Mouse (Mus musculus): ENCODE data around the gene Stradb. TPM values are rescaled to one million over a fixed set of nuclear protein-coding genes. Genes with fewer than 3 reads are reported as not detected.

Stradb gene
- polyA plus RNA-seq, 1 experiment from 2014 or later, result 22.3 TPM

DNA sequence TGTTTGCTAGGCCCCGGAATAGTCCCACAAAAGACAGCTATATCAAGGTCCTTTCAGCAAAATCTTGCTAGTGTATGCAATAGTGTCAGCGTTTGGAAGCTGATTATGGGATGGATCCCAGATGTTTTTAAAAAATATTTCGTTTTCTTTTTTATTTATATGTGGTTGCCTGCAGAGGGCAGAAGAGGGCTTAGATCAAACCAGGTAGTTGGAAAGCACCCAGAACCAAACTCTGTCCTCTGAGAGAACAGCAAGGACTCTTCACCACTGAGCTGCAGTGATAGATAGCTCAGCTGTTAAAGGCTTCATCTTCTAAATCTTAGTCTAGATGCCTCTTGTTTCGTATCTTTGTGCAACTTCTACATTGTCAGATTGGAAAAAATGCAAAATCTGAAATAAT is 35.9 kb downstream of the Stradb start:
- H3K36me3 ChIP-seq (ENCODE audit: insufficient read depth, low read length), result no peaks in the 10 kb centered on the region
- no peak for ATAC-seq (replicated peaks; ENCODE audit: low FRiP score, low read depth)
- no peak overlapping the region for H3K4me2 ChIP-seq (ENCODE audit: low read length)
- 27% methylated on average over 4 of the region's 4 CpGs for WGBS
- no peaks in the 10 kb centered on the region for H3K4me1 ChIP-seq (replicated peaks; ENCODE audit: insufficient read depth, low read length)
- H3K4me3 ChIP-seq (replicated peaks; ENCODE audit: low read depth, low read length), result no peak overlapping the region
- H3K9me3 ChIP-seq (replicated peaks; ENCODE audit: low read length), result no peaks in the 10 kb centered on the region
- H3K9ac ChIP-seq (ENCODE audit: low read depth, low read length), result no peak overlapping the region
- H3K27ac ChIP-seq, result no peak overlapping the region
- peak; percentile 60 for TF ChIP-seq CTCF (IDR thresholded peaks at IDR 0.05; ENCODE audit: low read depth)
- no peaks in the 10 kb centered on the region for H3K27me3 ChIP-seq (ENCODE audit: insufficient read depth, low read length)
- DNase-seq (ENCODE audit: low spot score), result peak; percentile 74

GRCm38 (mm10) chr1:59021556-59021955 is 48.2 kb downstream of the Stradb start:
- TF ChIP-seq CTCF (IDR thresholded peaks at IDR 0.05; ENCODE audit: low read depth), result no peak

DNA sequence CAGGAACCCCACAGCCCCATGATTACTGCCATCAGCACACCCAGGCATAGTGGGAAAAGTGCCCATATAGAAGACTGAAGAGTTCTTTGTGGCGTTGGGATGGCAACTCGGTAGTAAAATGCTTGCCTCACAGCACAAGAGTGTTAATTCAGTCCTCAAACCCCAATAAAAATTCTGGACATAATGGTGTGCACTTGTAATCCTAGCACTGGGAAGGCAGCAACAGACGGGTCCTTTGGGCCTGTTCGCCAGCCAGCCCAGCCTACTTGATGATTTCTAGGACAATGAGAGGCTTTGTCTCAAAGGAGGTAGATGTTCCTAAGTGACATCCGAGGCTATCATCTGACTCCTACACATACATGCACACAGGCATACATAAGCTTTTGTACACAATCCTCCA is 64.4 kb downstream of the Stradb start:
- DNase-seq (ENCODE audit: low spot score), result no peak

More at GRCm38 (mm10) chr1:59021556-59021955, 48.2 kb downstream of the Stradb start:
- no peaks in the 10 kb centered on the region for H3K4me1 ChIP-seq (replicated peaks; ENCODE audit: insufficient read depth, low read length)
- H3K9me3 ChIP-seq (replicated peaks; ENCODE audit: low read length), result no peaks in the 10 kb centered on the region
- H3K27me3 ChIP-seq (ENCODE audit: insufficient read depth, low read length), result no peaks in the 10 kb centered on the region
- no peak for DNase-seq (ENCODE audit: low spot score)
- H3K4me3 ChIP-seq (replicated peaks; ENCODE audit: low read depth, low read length), result no peak overlapping the region
- H3K27ac ChIP-seq, result no peak overlapping the region
- no peaks in the 10 kb centered on the region for H3K36me3 ChIP-seq (ENCODE audit: insufficient read depth, low read length)
- no peak overlapping the region for H3K4me2 ChIP-seq (ENCODE audit: low read length)
- no peak for ATAC-seq (replicated peaks; ENCODE audit: low FRiP score, low read depth)
- 66% methylated on average over 3 of the region's 3 CpGs for WGBS
- H3K9ac ChIP-seq (ENCODE audit: low read depth, low read length), result no peak overlapping the region

More for the DNA sequence above, 64.4 kb downstream of the Stradb start:
- no peaks in the 10 kb centered on the region for H3K36me3 ChIP-seq (ENCODE audit: insufficient read depth, low read length)
- H3K27me3 ChIP-seq (ENCODE audit: insufficient read depth, low read length), result no peaks in the 10 kb centered on the region
- no peak overlapping the region for H3K9ac ChIP-seq (ENCODE audit: low read depth, low read length)
- no peak for ATAC-seq (replicated peaks; ENCODE audit: low FRiP score, low read depth)
- no peak overlapping the region for H3K4me2 ChIP-seq (ENCODE audit: low read length)
- WGBS, result 79% methylated on average over 5 of the region's 5 CpGs
- no peak overlapping the region for H3K27ac ChIP-seq
- no peaks in the 10 kb centered on the region for H3K9me3 ChIP-seq (replicated peaks; ENCODE audit: low read length)
- no peaks in the 10 kb centered on the region for H3K4me1 ChIP-seq (replicated peaks; ENCODE audit: insufficient read depth, low read length)
- no peak for TF ChIP-seq CTCF (IDR thresholded peaks at IDR 0.05; ENCODE audit: low read depth)
- H3K4me3 ChIP-seq (replicated peaks; ENCODE audit: low read depth, low read length), result no peak overlapping the region

Other genes starting within 250 kb of the Stradb start
- gene Casp8, start 178.1 kb upstream of the Stradb start, polyA plus RNA-seq (2015; fragmentation: Nextera tagmentation; extraction: Ambion mirVana), result 28.0 and 31.3 TPM in 2 replicates
- 14.1 and 16.2 TPM in 2 replicates for gene Trak2, start 92 bp upstream of the Stradb start, polyA plus RNA-seq (2015; fragmentation: Nextera tagmentation; extraction: Ambion mirVana)
- not detected in 2 replicates for gene C2cd6, start 121.4 kb downstream of the Stradb start, polyA plus RNA-seq (2015; fragmentation: Nextera tagmentation; extraction: Ambion mirVana)
- 39.9 and 42.9 TPM in 2 replicates for gene Tmem237, start 146.9 kb downstream of the Stradb start, polyA plus RNA-seq (2015; fragmentation: Nextera tagmentation; extraction: Ambion mirVana)
- gene Mpp4, start 189.9 kb downstream of the Stradb start, polyA plus RNA-seq (2015; fragmentation: Nextera tagmentation; extraction: Ambion mirVana), result 0.43 and 0.49 TPM in 2 replicates